Mouse (Mus musculus): ENCODE results near the gene Il2rb.

The Il2rb gene

DNA sequence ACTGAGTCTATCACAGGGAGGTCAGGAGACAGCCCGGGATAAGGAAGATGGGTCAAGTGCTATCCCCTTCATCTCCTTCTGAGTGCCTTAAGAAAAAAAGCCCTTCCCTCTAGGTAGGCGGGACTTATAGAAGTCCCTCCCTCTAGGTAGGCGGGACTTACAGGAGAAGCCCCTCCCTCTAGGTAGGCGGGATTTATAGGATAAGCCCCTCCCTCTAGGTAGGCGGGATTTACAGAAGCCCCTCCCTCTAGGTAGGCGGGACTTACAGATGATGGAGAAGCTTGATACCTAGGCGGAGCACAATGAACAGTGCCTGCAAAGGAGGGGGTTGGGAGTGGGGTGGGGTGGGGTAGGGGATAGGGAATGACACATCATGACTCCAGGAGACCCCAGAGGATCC lies 15.0 kb downstream of the Il2rb start:
- DNase-seq = no peak

DNA sequence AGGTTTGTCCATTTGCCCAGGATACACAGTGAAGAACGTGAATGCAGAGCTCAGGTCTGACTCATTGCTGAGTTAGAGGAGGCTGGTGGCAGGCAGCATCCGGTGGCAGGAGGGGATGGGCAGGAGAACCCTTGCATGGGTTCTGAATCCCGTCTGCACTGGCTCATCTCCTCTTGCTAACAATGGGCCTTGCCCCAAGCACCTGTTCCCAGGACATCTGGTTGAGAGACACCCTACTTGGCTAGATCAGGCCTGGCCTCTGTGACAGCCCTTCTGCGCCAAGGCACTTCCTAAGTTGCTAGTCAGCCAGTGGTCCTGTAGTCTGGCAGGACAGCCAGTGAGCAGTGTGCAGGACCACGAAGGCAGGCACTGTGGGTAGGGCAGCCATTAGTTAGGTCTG lies 15.6 kb downstream of the Il2rb start:
- no peak for DNase-seq

DNA sequence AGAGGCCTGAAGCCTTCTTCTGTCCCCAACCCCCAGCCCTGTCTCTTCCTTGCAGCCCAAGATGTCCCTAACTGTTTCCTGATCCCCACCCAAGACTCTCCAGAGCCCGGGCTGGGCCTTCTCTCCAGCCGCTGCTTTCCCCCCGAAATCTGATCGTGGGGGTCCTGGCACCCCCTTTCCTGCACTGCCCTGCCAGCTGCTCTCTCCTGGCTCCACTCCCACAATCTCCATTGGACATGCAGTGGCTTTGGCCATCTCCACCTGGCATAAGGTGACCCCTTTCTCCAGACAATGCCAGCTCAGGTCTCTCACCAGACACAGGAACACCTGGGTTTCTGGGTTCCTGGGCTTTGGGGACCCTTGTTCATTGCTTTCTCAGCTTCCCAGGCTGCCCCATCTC lies 17.0 kb downstream of the Il2rb start:
- DNase-seq = no peak

DNA sequence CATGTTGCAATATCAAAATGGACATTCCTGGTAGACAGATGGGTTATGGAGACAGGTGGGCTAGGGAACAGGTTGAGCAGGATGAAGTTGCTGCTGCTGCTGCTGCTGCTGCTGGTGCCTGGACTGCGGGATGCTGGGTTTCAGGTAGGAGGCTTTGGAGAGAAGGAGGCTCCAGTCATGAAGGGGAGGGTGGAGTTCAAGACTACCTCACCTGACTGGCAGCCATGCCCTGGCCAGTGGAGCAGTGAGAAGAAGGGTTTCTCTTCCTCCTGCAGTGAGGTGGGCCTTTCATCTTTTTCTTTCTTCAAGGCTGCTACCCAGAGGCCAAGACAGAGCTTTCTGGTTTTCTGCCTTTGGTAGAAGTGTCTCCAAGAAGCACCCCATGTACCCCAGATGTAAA lies 18.2 kb downstream of the Il2rb start:
- DNase-seq = no peak

DNA sequence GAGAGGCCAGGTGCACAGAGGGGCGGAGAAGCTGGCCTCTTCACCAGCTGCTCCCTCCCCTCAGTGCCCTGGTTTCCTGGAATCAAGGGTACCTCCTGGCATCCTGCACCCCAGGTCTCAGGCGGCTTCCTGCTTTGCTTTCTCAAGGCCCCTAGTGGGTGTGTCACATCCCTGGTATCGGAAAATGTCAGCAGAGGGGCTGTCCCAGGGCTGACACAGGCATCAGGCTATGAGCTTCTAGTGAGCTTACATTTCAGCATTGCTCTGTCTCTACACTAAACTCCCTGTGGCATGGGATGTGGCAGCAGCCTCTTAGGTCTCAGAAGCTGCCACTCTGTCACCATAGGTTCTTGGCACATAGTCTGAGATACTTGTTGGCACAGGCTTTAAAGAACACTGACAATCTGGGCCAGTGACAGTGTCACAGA lies 19.5 kb downstream of the Il2rb start:
- no peak for DNase-seq

DNA sequence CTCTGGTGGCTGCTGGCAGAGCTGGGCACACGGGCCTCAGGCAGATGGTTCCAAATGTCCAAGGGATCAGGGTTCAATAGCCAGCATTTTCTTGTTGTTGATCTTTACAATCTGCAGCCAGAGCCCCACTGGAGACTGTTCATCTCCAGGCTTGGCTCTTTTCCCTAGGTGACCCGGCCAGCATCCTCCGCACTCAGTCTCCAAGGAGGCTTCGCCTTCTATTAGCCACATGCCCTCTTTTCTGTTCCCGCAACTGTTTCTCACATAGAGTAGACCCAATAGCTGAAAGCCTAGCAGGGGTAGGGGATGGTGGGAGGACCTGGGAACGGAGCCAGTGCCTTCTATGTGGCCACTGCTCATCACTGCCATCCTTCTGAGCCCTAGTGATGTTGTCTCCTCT lies 21.6 kb downstream of the Il2rb start:
- DNase-seq = no peak

DNA sequence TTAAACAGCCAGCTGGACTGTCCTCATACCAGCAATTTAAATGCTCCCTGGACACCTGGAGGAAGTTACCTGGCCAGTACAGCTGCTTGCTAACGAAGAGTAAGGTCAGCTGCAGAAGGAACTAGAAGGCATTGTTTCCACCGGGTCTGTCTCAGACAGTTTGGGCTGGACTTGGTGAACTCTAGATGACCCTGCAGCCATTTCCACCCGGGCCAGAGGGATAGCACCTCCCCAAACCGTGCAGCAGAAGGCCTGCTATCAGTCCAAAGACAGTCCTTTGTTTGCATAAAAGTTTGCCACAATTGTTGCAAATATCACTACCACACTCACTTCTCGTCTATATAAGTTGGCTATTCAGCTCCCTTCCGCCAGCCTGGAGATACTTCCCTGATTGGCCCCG lies 23.2 kb downstream of the Il2rb start:
- DNase-seq = no peak

DNA sequence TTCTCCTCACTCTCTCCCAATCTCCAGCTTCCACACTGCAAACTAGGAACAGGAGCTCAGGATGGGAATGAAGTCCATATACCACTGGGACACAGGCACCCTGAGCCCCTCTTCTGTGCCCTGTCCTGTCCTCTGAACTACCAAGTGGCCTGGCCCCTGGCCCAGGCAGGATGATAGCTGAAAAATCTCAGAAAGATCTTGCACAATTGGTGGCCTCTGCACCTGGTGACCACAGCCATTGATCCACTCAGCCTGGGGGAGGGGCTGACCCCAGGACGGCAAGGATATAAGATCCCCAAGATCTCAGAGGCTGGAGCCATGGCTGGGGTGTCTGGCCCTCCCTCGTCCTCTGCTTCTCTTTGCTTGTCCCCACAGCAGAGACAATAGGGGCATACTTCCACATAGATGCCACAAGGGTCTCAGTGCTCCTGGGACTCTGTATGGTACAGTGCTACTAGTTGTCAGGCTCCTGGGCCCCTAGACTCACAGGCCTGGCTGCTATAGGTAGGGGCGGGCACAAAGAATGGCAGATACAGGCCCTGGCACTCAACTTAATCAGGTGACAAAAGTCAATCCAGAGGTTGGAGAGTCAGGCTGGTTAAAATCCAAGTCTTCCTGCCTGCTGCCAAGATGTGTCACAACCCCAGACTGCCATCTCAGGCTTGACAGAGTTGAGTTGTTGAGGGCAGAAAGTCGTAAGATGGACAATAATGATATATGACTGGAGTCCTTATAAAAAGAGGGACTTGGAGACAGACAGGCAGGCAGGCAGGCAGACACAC lies 24.4 kb downstream of the Il2rb start:
- no peak for DNase-seq

DNA sequence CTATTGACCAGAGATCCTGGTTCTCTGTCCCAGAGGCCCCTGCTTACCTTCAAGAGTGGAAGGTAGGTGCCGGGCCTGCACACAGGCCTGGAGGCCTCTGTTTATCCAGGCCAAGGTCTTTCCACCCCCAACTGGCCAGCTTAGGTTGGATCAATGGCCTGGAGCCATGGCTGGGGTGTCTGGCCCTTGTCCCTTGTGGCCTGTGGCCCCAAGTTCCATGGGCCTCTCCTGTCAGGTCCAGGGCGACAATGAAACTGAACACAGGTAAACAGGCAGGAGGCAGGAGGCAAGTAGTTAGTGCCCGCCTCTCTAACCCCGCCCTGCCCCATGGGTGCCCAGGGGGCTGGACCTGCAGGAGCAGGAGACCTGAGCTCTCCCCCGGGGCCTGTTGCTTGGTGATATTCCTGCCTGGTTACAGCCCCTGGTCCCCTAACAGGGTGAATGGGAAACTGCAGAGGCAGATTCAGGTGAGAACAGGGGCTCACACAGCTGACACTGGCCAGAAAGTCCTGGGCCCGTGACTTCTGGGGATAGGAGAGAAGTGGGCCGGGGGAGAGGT lies 26.6 kb downstream of the Il2rb start, which contains the start of gene Tmprss6:
Tmprss6 (minus strand) TSS at position 256 of the 559 bp plus-strand sequence.
- no peak for DNase-seq

DNA sequence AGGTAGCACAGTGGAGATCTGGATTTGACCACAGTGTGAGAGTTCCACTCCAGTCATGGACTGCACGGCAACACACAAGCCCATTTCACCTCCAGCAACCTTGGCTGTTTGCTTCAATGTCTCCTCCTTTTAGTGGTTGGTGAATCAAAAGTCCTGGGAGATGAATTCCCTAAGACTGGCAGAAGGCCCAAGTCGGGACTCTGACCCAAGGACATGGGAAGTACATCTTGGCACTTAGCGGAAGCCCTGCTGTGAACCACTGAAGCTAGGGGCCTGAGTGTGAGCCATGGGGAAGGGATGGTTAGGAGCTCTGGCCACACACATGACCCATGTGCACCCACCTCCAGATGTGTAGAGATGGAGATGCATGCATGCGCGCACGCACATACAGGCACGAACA lies 27.5 kb downstream of the Il2rb start:
- no peak for DNase-seq

DNA sequence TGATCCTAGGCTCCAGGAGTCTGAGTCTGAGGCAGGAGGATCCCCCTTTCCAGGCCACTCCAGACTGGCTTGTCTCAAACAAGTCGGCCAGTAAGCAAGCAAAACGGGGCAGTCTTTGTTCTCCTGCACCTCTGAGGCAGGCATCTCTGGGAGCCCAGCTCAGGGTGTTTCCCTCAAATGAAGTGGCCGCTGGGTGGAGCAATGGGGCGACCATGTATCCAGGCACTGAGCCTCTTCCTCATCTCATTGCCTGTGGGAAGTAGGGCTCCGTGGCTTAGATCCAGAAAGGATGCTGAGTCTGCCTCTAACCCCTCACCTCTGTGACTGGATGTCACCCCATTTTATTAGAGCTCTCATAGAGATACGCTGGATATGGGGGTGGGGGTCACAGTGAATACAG lies 28.3 kb downstream of the Il2rb start:
- DNase-seq = no peak

DNA sequence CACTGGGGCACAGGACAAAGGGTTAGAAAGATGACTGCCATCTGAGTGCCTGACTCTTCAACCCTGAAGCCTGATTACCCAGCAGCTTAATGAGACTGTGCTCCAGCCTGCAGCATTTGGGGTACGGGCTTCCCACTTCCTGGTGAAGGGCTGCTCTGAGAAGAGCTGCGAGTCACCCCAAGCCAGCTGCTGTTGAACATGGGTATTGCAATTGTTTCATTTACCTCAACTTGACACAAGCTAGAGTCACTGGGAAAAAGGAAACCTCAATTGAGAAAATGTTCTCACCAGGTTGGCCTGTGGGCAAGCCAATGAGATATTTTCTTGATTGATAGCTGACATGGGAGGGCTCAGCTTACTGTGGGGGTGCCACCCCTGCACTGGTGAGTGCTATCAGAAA lies 32.1 kb downstream of the Il2rb start:
- no peak for DNase-seq

DNA sequence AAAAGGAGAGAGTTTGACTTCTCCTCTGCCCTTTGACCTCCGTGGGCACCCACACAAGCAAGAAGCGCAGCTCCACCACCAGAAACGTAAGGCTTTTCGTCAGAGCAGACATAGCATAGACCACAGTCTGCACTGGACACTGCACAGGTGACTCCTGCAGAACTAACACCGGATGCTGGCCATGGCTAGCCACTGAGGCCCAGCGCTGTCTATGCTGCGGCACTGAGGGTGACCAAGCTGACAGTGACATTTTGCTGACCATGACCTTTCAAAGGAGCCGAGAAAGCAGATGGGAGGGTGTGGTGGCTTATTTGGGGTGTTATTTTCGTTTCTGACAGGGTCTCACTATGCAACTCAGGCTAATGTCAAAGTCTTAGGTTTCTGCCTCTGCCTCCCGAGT lies 37.9 kb downstream of the Il2rb start:
- DNase-seq = no peak

DNA sequence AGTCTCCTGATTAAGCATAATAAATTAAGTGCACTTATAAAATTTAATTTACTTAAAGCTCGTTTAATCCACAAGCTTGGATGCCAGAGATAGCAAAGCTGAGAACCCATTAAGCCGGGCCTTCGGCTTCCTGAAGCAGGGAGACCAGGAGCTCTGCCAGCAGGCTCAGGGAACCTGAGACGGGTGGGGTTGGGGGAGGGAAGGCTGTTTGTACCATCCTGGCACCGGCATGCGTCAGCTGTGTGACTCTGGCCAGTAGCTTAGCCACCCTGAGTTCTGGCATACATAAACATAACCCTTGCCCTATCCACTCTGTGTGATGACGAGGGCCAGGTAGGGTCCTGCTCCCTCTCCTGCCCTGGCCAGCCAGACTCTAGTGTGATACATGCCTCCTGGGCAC lies 39.0 kb downstream of the Il2rb start:
- DNase-seq = no peak

DNA sequence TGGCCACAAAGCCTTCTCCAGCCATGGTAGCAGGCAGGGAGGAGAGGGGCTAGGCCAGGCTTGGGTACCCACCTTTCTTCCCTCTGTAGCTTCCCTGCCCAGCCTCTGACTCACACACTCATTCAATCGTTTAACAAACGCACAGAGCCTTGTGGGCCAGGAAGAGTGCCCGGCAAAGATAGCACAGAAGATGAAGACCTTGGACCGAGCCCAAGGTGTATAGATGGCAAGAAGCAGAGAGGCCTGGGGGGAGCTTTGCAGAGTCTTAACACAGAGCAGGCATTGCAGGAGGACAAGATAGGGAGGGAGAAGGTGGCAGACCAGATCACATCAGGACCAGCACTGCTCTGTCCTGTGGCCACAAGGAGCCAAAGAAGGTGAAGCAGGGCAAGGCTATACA lies 39.9 kb downstream of the Il2rb start:
- DNase-seq = no peak

DNA sequence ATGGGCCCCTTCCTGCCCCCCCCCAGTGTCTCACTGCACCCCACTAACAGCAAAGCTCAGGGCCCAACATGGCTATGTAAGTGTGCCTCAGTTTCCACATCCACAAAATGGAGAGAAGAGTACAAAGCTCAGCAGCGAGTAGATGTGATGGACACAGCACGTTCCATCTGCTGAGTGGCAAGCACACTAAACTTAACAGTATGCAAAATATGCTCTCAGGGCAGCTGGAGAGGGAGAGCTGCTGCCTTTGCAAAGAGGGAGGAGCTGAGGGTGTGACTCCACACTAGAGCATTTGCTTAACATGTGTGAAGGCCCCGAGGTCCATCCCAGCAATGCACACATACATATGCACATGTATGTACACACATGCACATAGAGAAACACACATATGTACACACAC lies 42.1 kb downstream of the Il2rb start:
- DNase-seq = no peak

DNA sequence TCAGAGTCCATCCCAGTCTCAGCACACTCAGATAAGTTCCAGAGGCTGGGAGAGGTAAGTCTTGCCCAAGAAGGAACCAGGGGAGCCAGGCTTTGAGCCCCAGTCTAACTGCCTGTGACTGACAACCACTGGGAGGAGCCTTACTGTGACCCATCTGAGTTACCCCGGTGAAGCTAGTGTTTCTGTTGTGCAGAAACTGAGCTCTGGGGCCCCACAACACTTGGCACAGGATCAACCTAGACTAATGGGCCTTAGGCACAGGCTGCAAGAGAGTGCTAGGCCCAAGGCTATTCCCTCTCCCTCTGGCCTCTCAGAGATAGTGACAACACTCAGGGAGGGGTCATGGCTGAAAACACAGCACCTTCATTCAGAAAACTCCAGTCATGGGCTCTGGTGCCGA lies 43.9 kb downstream of the Il2rb start:
- no peak for DNase-seq

DNA sequence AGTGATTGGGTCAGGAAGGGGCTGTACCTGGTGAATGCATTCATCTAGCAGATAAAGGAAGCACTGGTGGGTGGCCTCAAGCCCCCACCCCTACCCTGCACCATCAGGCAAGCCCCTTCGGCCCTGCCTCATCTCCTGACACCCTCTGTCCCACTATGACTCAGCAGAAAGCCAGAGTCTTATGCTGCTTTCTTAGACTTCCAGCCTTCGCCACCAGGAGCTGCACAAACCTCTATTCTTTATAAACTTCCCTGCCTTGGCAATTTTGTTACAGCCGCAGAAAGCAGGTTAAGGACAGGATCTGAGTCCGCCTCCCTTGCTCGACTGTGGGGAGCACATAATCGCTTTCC lies 44.7 kb downstream of the Il2rb start:
- DNase-seq = no peak

DNA sequence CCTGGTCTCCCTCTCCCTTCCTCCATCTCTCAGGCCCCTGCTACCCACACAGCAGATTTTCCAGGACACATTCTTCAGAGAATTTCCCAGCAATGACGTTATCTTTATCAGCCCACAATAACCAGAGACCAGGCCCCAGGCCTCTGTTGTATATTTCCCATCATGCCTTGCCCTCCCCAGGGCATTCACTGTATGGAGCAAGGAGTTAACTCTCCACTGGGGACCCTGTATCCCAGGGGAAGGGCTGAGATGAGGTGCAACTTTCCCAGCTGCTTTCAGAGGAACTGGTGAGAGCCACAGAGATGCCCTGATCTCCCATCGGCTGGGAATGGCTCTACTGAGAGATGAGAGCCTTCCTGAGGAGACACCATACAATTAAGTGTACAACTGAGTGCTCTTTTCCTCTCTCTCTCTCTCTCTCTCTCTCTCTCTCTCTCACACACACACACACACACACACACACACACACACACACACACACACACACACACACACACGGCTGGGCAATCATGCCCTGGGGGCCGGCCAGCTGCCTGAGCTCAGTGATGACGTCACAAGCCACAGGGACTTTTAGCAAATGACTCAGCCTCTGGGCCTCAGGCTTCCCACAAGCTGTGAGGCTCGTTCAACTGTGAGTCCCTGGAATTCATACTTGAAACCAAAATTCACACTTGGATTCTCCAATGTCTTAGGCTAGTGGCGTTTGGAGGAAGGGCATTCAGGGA lies 45.2 kb downstream of the Il2rb start:
- DNase-seq = peak; percentile 98

DNA sequence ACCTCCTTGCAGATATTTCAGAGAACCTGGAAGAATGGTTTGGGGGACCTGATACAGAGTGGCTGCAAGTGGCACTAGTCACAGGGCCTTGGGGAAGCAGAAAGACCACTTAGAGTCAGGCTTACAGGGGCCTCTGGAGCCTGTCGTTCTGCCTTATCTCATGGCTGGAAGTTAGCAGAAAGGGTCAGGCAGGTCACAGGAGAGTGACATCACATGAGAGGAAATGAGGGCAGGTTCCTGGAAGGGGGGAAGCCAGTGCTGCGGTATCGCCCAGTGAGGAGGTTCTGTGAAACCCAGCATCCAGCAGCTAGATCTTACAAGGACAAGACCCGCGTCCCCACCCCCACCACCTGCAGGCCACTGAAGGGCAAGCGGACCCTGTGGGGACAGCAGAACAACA lies 45.9 kb downstream of the Il2rb start:
- DNase-seq = peak; percentile 96

DNA sequence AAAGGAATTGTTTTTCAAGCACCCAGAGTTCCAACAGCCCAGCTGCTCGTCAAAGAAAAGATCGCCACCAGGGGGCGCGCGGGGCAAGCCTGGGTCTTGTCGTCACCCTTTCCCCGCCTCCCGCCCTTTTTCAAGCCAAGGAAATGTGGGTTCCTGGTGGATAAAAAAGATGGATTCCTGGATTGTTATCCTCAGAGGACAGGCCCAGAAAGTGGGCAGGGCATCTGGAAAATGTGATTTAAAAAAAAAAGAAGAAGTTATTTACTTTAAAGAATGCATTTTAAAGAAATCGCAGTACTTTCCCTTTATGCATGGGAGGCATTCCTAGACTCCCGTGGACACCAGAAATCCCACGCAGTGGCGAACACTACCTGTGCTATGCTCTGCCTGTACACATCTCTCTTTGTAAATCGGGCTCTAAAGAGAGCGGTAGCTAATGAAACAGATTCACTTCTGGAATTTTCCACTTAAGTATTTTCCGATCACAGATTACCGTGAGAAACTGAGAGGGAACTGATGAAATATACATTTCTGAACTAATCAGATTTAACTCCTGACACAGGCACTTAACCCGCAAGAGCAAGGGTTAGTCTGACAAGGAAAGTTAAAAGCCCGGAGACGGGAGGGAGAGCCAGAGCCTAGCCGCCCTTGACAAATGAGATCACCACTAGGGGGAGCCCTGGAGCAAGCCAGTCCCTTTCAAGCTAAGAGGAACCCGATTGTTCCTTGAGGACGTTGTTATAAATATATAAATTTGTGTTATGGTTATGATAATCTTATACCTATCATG lies 47.1 kb downstream of the Il2rb start:
- peak; percentile 99 for DNase-seq

DNA sequence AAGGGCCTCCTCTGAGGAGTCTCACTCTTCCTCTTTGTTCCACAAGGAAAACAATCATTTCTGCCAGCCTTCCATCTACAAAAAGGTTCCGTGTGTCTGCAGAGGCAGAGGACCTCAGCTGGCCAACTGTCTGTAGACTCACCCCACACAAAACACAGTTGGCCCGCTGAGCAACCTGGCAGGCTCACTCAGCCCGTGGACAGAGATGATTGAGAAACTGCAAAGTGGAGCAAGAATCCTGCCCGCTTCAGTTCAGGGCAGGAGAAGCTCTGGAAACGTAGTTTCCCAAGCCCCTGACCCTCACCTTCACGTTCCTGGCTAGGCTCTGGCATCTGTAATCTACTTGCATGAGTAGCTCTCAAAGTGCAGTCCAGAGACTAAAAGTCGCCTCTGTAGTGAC lies 48.0 kb downstream of the Il2rb start:
- DNase-seq = no peak

DNA sequence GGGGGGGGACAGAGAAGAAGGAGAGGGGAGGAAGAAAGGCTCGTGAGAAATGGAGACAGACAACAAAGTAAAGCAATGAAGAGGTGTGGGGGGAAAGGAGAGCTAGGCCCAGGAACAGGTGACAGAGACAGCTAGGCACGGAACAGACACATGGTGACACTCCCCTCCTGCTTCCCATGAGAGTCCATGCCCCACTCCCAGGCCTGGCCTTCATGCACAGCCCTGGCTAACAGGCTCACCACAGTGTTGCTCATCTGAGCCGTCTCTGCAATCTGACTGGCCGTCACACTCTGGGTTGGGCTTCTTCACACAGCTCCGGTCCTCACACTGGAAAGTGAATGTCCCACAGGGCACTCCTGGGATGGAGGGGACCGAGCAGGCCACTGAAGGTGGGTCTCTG lies 51.2 kb downstream of the Il2rb start:
- DNase-seq = no peak

DNA sequence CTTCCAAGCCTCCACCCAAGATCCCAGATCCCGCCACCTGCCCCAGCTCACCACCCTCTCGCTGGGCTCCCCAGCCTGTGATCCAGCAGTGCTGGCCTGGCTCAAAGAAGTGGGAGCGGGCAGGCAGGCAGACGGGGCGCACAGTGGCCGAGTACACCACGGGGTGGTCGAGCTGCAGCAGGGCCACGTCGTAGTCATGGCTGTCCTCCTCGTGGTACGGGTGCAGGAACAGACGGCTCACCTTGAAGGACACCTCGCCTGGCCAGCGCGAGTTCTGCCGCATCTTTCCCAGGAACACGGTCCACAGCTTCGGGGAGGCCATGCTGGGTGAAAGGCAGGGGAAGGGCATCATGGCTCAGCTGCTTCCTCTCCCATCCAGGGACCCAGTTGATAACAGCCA lies 52.8 kb downstream of the Il2rb start:
- DNase-seq = peak; percentile 90

All from heart, adult 11 months (tissue).